In genomic region chrX:75096163-75096770, GRCm38 (mm10) we compare ENCODE assay signal across 8 mouse cellular contexts. TPM values are rescaled to one million over a fixed set of nuclear protein-coding genes. Genes with fewer than 3 reads are reported as not detected.
DNase-seq lines count a peak whose midpoint lies in the region; ATAC-seq and TF ChIP-seq lines count a peak whose summit lies in the region.

No protein-coding gene starts in this region.

- no peaks in the 10 kb centered on the region; the same call in 1 of the 2 replicates for H3K36me3 ChIP-seq in spleen, adult 2 months (ENCODE audit: control insufficient read depth, insufficient read depth, low read length)
- peaks cover 5% of the 10 kb centered on the region; the same call in 1 of the 2 replicates for H3K36me3 ChIP-seq in heart, embryonic 16.5 days (ENCODE audit: control insufficient read depth, insufficient read depth)
- 0 out of 2 replicates have a peak, but pooled peaks cover 4% of the 10 kb centered on the region for H3K36me3 ChIP-seq in limb, embryonic 15.5 days
- H3K36me3 ChIP-seq in neural tube, embryonic 15.5 days, result no peaks in the 10 kb centered on the region

- no peak for TF ChIP-seq CTCF in spleen, adult 2 months (IDR thresholded peaks at IDR 0.05; ENCODE audit: extremely low read depth, insufficient read depth, insufficient read length, insufficient replicate concordance)

- no peaks in the 10 kb centered on the region for H3K27me3 ChIP-seq in spleen, adult 2 months (ENCODE audit: control insufficient read depth, insufficient read depth, low read length)
- no peaks in the 10 kb centered on the region for H3K27me3 ChIP-seq in heart, embryonic 16.5 days (ENCODE audit: control insufficient read depth, insufficient read depth, low read length)
- no peaks in the 10 kb centered on the region for H3K27me3 ChIP-seq in limb, embryonic 15.5 days
- H3K27me3 ChIP-seq in neural tube, embryonic 15.5 days (replicated peaks), result no peaks in the 10 kb centered on the region

- DNase-seq in spleen, adult 2 months (ENCODE audit: low read depth in 1 of 2, low spot score in 2 of 2), result no peak
- no peak for DNase-seq in spleen, postnatal 14 days (ENCODE audit: low spot score in 2 of 2)
- no peak for DNase-seq in urinary bladder, postnatal 4 days (ENCODE audit: low spot score in 2 of 2)
- no peak for DNase-seq in left cerebral cortex, adult 11 months (ENCODE audit: low spot score)

- peak overlapping the region; percentile 74 for H3K4me3 ChIP-seq in spleen, adult 2 months (ENCODE audit: extremely low read depth, insufficient read depth, insufficient read length)
- peak overlapping the region; percentile 96 for H3K4me3 ChIP-seq in brown adipose tissue, adult 24 weeks (ENCODE audit: insufficient read depth, low read depth, low read length)
- peak overlapping the region; percentile 73 for H3K4me3 ChIP-seq in heart, embryonic 16.5 days (ENCODE audit: low read length)
- peak overlapping the region; percentile 54 for H3K4me3 ChIP-seq in limb, embryonic 15.5 days
- peak overlapping the region; percentile 56 for H3K4me3 ChIP-seq in neural tube, embryonic 15.5 days (replicated peaks)

- H3K4me1 ChIP-seq in spleen, adult 2 months (ENCODE audit: control insufficient read depth, insufficient read depth, insufficient read length), result peaks cover 2% of the 10 kb centered on the region; the same call in 1 of the 2 replicates
- no peaks in the 10 kb centered on the region; the same call in 1 of the 2 replicates for H3K4me1 ChIP-seq in brown adipose tissue, adult 24 weeks (ENCODE audit: control insufficient read depth, insufficient read depth, insufficient read length, low read length)
- no peaks in the 10 kb centered on the region for H3K4me1 ChIP-seq in heart, embryonic 16.5 days (ENCODE audit: control insufficient read depth, insufficient read depth, low read length)
- H3K4me1 ChIP-seq in limb, embryonic 15.5 days, result no peaks in the 10 kb centered on the region
- H3K4me1 ChIP-seq in neural tube, embryonic 15.5 days, result 0 out of 2 replicates have a peak, but pooled peaks cover 9% of the 10 kb centered on the region

- WGBS in spleen, adult 2 months, result 24% methylated on average over 23 of the region's 23 CpGs
- 13% methylated on average over 23 of the region's 23 CpGs for WGBS in heart, embryonic 16.5 days
- 24% methylated on average over 23 of the region's 23 CpGs for WGBS in limb, embryonic 15.5 days
- 25% methylated on average over 23 of the region's 23 CpGs for WGBS in neural tube, embryonic 15.5 days

- H3K9ac ChIP-seq in heart, embryonic 16.5 days (ENCODE audit: low read length), result peak overlapping the region; percentile 78
- peak overlapping the region; percentile 58 for H3K9ac ChIP-seq in limb, embryonic 15.5 days
- peak overlapping the region; percentile 42 for H3K9ac ChIP-seq in neural tube, embryonic 15.5 days (replicated peaks)

- H3K9me3 ChIP-seq in heart, embryonic 16.5 days (replicated peaks; ENCODE audit: control insufficient read depth, low read length), result no peaks in the 10 kb centered on the region
- no peaks in the 10 kb centered on the region for H3K9me3 ChIP-seq in limb, embryonic 15.5 days
- H3K9me3 ChIP-seq in neural tube, embryonic 15.5 days (replicated peaks), result no peaks in the 10 kb centered on the region

- H3K27ac ChIP-seq in spleen, adult 2 months (ENCODE audit: insufficient read depth, low read length), result peak overlapping the region; percentile 74
- H3K27ac ChIP-seq in brown adipose tissue, adult 24 weeks (replicated peaks; ENCODE audit: low read depth, low read length), result peak overlapping the region; percentile 45
- H3K27ac ChIP-seq in heart, embryonic 16.5 days (ENCODE audit: low read length), result peak overlapping the region; percentile 83
- H3K27ac ChIP-seq in limb, embryonic 15.5 days, result peak overlapping the region; percentile 77
- peak overlapping the region; percentile 73 for H3K27ac ChIP-seq in neural tube, embryonic 15.5 days (replicated peaks)

- TF ChIP-seq POLR2A in spleen, adult 2 months (IDR thresholded peaks at IDR 0.05; ENCODE audit: low read depth, low read length), result no peak; the same call in 1 of the 2 replicates

- peak overlapping the region; percentile 73 for H3K4me2 ChIP-seq in heart, embryonic 16.5 days (ENCODE audit: low read depth, low read length)
- H3K4me2 ChIP-seq in limb, embryonic 15.5 days, result peak overlapping the region; percentile 50
- peak overlapping the region; percentile 57 for H3K4me2 ChIP-seq in neural tube, embryonic 15.5 days

- no peak for ATAC-seq in heart, embryonic 16.5 days (replicated peaks; ENCODE audit: extremely low read depth, insufficient read depth, low FRiP score)
- ATAC-seq in limb, embryonic 15.5 days (ENCODE audit: insufficient number of reproducible peaks, low FRiP score, low TSS enrichment, low read depth), result no peak
- ATAC-seq in neural tube, embryonic 15.5 days (ENCODE audit: low FRiP score), result peak; percentile 60

RNA-seq across cellular contexts. Expression of gene Dkc1, which starts 0.6 kb away (rescaled TPM):
- polyA plus RNA-seq in spleen, adult 2 months (2012; rRNA removed), result 11.9 and 12.9 TPM in 2 replicates
- 16.1 and 29.9 TPM in 2 replicates for polyA plus RNA-seq in brown adipose tissue, adult 24 weeks (2012; ENCODE audit: insufficient read depth, insufficient read length, missing spikeins)
- 68.9 and 82.9 TPM in 2 replicates for polyA plus RNA-seq in heart, embryonic 16.5 days (2015; fragmentation: Nextera tagmentation; extraction: Ambion mirVana)
- polyA plus RNA-seq in limb, embryonic 15.5 days (2015; fragmentation: Nextera tagmentation; extraction: Ambion mirVana), result 118 and 120 TPM in 2 replicates
- polyA plus RNA-seq in neural tube, embryonic 15.5 days (2015; fragmentation: Nextera tagmentation; extraction: Ambion mirVana), result 46.2 and 87.7 TPM in 2 replicates

RNA-seq across cellular contexts. Expression of gene Gab3, which starts 11.0 kb away (rescaled TPM):
- 2.5 and 3.1 TPM in 2 replicates for polyA plus RNA-seq in spleen, adult 2 months (2012; rRNA removed)
- polyA plus RNA-seq in brown adipose tissue, adult 24 weeks (2012; ENCODE audit: insufficient read depth, insufficient read length, missing spikeins), result 0.71 and 1.3 TPM in 2 replicates
- 4.0 and 4.9 TPM in 2 replicates for polyA plus RNA-seq in heart, embryonic 16.5 days (2015; fragmentation: Nextera tagmentation; extraction: Ambion mirVana)
- 3.5 and 3.7 TPM in 2 replicates for polyA plus RNA-seq in limb, embryonic 15.5 days (2015; fragmentation: Nextera tagmentation; extraction: Ambion mirVana)
- polyA plus RNA-seq in neural tube, embryonic 15.5 days (2015; fragmentation: Nextera tagmentation; extraction: Ambion mirVana), result 3.4 and 3.7 TPM in 2 replicates

RNA-seq across cellular contexts. Expression of gene Mpp1, which starts 34.5 kb away (rescaled TPM):
- 113 and 116 TPM in 2 replicates for polyA plus RNA-seq in spleen, adult 2 months (2012; rRNA removed)
- 53.7 and 57.8 TPM in 2 replicates for polyA plus RNA-seq in brown adipose tissue, adult 24 weeks (2012; ENCODE audit: insufficient read depth, insufficient read length, missing spikeins)
- polyA plus RNA-seq in heart, embryonic 16.5 days (2015; fragmentation: Nextera tagmentation; extraction: Ambion mirVana), result 45.8 and 52.2 TPM in 2 replicates
- 52.6 and 57.0 TPM in 2 replicates for polyA plus RNA-seq in limb, embryonic 15.5 days (2015; fragmentation: Nextera tagmentation; extraction: Ambion mirVana)
- polyA plus RNA-seq in neural tube, embryonic 15.5 days (2015; fragmentation: Nextera tagmentation; extraction: Ambion mirVana), result 32.6 and 44.6 TPM in 2 replicates
